Mouse (Mus musculus): Measurements from ENCODE around the gene Mmp14.

Mmp14 gene

GRCm38 (mm10) chr14:54413877-54414700, 17.3 kb upstream of the Mmp14 start:
- in situ Hi-C loops (cut with MboI, MseI), result no loop called here

DNA sequence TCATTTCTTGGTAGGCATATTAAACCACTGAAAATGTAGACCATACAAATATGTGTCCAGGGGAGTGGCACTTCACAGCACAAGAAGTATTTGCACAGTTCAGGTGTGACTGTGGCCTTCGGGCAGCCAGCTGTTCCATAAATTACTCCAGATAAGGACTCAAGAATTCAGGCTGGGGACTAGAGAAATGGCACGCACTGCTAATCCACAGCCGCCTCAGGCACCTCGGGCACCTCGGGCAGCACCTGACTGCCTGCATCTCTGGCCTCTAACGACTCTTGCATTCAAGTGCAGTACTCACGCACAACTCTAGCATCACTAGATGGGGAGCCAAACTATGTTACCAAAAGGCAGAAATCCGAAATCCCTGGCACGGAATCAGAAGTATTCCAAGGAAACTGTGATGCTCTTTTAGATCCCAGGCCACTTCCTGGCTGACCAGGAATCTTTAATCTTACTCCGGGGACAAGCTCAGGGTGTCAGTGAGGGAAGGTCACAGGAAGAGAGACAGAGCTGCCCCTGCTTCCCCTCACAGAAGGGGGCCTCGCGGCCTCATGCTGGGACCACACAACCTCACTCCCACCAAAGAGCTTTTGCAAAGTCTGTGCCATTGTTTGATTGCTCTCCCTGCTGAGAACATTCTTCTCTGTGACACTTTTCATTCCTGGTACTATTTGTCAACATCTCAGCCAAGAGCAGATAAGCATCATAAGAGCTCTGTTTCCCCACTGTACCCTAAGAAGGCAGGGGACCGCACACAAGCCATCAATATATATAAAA, 16.0 kb upstream of the Mmp14 start:
- in situ Hi-C loops (cut with MboI, MseI), result no loop called here

DNA sequence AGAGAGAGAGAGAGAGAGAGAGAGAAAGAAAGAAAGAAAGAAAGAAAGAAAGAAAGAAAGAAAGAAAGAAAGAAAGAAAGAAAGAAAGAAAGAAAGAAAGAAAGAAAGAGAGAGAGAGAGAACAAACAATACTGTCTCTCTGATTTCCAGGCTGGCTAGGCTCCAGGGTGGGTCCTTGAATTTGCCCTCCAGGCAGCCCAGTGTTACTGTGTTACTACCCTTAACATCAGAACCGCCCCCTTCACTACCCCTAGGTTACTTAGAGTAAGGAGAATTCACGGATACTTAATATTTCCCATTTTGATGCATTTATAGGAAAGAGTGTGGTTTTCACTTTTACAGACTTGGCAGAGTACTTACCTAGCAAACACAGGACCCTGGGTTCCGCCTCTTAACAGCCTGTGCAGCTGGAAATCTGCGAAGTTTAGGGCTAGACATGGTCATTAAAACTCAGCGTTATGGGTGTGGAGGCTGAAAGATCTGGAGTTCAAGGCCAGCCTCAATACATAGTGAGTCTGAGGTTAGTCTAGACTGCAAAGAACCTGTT, 15.1 kb upstream of the Mmp14 start:
- in situ Hi-C loops (cut with MboI, MseI), result no loop called here

GRCm38 (mm10) chr14:54416830-54417229, 14.6 kb upstream of the Mmp14 start:
- in situ Hi-C loops (cut with MboI, MseI), result no loop called here

GRCm38 (mm10) chr14:54417623-54418081, 13.8 kb upstream of the Mmp14 start, which contains the start of gene Slc7a7:
Gene Slc7a7, minus strand, starts transcription at chr14:54417780.
- in situ Hi-C loops (cut with MboI, MseI), result no loop called here

GRCm38 (mm10) chr14:54421014-54421413, 10.4 kb upstream of the Mmp14 start:
- in situ Hi-C loops (cut with MboI, MseI), result no loop called here

- in situ Hi-C loops (cut with MboI, MseI), result no loop called here
Measured at GRCm38 (mm10) chr14:54423406-54423805, 8.0 kb upstream of the Mmp14 start.

DNA sequence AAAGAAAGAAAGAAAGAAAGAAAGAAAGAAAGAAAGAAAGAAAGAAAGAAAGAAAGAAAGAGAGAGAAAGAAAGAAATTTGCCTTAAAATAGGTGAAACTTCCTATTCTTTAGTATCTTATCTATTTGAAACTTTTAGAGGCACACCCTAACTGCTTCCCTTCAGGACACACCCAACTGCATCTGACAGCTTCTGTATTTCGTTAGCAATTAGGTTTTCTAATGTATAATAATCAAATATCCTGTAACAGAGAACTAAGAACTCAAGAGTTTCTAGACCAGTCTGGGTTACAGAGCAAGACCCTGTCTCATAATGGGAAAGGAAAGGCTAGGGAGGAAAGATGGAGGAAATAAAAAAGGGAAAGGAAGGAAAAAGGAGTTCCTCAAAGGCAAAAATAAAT, 6.8 kb upstream of the Mmp14 start:
- in situ Hi-C loops (cut with MboI, MseI), result no loop called here

DNA sequence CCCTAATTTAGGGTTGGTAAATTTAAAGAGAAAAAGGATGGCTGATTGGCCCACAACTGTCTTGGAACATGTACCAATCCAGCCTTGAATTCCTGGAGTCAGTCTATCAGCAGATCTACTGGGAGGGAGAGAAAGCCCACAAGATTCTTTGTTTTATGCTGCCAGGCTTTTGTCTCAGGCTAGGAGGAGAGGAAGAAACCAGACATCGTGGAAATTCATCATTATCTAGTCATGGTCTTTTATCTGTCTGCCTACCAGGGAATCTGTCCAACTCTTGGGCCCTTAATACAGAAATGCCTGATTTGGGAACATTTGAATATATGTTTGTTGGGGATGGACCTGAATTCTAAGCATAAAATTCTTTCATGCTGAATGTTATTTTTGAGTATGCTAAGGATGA, 5.9 kb upstream of the Mmp14 start:
- in situ Hi-C loops (cut with MboI, MseI), result no loop called here

DNA sequence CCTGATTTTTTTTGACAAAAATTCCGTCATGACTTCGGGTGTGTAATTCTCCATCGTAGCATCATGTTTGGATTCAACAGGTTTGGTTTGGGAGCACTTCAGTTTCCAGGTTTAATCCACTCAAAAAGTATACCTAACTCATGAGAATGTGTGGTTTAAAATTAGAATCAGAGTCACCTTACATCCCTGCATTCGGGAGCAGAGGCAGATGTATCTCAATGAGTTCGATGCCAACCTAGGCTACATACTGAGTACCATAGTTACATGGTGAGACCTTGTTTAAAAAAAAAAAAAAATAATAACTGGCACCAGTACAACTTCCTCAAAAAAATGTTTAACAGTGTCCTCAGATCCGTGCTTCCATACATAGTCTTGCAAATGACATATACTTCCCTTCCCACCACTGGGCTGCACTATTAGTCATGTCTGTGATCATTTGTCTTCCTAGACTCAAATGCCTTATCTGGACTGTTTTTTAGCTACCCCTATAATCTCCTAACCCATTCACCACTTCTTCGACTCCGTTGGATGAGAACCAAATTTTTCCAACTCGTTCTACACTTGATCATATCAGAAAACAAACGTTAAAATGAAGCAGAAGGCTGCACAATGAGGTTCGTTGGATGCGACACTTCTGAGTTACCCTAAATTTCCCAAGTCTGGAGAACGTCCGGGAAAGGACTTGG, 5.3 kb upstream of the Mmp14 start:
- in situ Hi-C loops (cut with MboI, MseI), result no loop called here

- in situ Hi-C loops (cut with MboI, MseI), result no loop called here
Measured at GRCm38 (mm10) chr14:54426689-54427398, 4.6 kb upstream of the Mmp14 start, which contains the start of gene Mrpl52. Gene Mrpl52, plus strand, starts transcription at chr14:54426909.

GRCm38 (mm10) chr14:54427696-54428095, 3.7 kb upstream of the Mmp14 start:
- in situ Hi-C loops (cut with MboI, MseI), result no loop called here

GRCm38 (mm10) chr14:54428421-54428820, 3.0 kb upstream of the Mmp14 start:
- in situ Hi-C loops (cut with MboI, MseI), result no loop called here

GRCm38 (mm10) chr14:54429332-54430093, 1.9 kb upstream of the Mmp14 start:
- in situ Hi-C loops (cut with MboI, MseI), result no loop called here

DNA sequence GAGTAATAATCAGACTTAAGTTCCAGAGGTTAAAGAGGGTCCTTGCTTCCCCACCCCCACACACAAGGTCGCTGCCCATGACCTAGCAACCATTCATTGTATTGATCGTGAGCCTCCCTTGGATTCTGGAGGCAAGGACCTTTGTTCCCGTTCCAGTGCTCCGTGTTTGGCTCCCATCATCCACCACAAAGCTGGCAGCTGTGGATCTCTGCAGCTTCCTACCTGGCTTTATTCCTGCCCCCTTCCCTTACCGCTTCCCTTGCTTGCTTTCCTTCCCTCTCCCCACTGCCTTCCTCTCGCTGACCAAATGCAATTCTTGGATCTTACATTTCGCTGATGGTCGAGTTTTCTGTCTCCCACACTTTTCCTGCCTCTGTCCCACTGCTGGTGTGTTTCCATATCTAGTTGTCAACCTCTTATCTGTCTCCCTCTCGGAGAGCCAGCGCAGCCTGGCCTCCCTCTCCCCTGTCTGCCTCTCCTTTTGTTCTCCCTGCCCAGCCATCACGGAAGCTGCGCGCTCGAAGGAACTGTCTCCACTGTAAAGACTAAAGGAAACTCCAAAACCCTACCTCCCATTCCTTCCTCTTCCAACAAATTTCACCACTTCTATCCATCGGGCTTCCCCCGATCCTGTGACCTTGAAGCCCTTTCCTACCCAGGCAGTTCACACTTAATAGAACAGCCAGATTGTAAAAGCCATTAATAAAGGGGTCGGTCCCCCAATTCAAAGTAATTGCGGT, 836 bp upstream of the Mmp14 start:
- in situ Hi-C loops (cut with MboI, MseI), result no loop called here

DNA sequence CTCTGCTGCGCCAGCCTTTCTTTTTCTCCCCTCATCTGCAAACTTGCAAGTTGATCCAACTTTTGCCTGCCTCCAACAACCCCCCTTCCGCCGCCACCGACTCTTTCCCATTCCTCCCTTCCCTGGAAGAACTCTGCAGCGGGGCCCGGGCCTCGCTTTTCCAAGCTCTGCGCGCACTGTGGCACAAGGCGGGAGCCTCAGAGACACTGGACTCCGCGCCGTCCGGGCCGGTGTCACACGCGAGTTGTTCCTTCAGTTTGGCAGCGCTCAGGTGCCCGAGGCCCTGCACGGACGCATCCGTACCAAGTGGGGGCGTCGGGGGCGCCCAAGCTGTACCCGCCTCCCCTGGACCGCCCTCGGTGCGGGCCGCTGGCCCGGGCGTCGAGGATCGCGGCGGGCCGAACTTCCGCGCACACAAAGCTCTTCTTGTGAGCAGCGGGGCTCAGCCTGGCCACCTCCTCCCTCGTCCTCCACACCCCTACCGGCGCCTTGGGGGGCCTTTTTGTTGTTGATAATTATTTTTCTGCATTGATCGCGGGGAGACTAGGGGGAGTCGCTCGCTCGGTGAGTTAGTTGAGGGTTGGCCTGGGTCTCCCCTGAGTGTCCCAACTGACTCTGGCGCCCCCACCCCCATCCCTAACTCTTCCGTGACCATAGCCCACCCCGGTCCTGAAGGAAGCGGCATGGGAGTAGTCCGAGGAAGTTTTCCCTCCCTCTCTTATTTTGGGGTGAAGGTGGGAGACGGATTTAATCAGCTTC, 845 bp downstream of the Mmp14 start:
- in situ Hi-C loops (cut with MboI, MseI), result no loop called here

GRCm38 (mm10) chr14:54432837-54433830, 1.7 kb downstream of the Mmp14 start:
- in situ Hi-C loops (cut with MboI, MseI), result no loop called here

All from T-helper 1 cell (primary cell).